Mouse (Mus musculus) liver, postnatal 0 days (tissue): ENCODE measurements around the gene Casz1.

Experiments used
- CTCF ChIP-seq: sonication (generic); IDR thresholded peaks from 2 replicates; pipeline ENCODE4 v1.5.1; 2016; ENCODE audit warnings: antibody characterized with exemption, low read depth
- EP300 ChIP-seq: IDR thresholded peaks from 2 replicates; pipeline ENCODE4 v1.6.1; 2016; ENCODE audit warnings: antibody characterized with exemption, low read depth, mild to moderate bottlenecking

DNA sequence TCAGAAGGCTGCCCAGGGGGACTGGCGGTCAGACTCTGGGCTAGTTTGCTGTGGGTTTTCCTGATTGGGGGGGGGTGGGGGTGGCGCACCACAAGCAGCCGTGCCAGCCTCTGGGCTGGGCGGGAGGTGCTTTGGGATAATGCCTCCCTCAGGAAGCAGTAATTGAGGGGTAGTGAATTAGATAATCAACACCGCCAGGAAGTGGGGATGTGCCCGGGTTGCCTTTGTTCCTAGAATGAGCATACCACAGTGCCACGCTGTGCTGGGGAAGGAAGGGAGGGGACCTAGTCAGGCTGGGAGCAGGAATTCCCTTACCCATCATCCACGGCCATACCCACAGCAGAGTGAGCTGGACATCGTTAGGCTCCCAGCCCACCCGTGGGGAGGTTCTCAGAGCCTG is 35.6 kb upstream of the Casz1 start:
- TF ChIP-seq CTCF (no peak), EP300 (no peak)
